Mouse (Mus musculus) hindbrain, embryonic 12.5 days (tissue): ENCODE data around the gene Nr4a1. TPM values are rescaled to one million over a fixed set of nuclear protein-coding genes. Genes with fewer than 3 reads are reported as not detected.

Experiments used
- ATAC-seq: fragments of 200-750 bp; cut with Nextera tagmentation; 2 replicates; pipeline ENCODE4 v1.8.0; 2017; ENCODE audit warnings: moderate TSS enrichment; ENCODE audit not compliant: low FRiP score
- H3K27ac ChIP-seq: fragments of 300-500 bp; sonication (generic); 2 replicates; pipeline ENCODE4 v1.5.1; 2016; ENCODE audit warnings: mild to moderate bottlenecking
- H3K27me3 ChIP-seq: fragments of 300-500 bp; sonication (generic); 2 replicates; pipeline ENCODE4 v1.6.1; 2016; ENCODE audit warnings: mild to moderate bottlenecking
- H3K36me3 ChIP-seq: fragments of 300-500 bp; sonication (generic); 2 replicates; pipeline ENCODE4 v1.6.1; 2016; ENCODE audit warnings: mild to moderate bottlenecking
- H3K4me1 ChIP-seq: fragments of 300-500 bp; sonication (generic); 2 replicates; pipeline ENCODE4 v1.6.1; 2016
- H3K4me2 ChIP-seq: fragments of 300-500 bp; sonication (generic); replicated peaks from 2 replicates; pipeline ENCODE4 v1.6.1; 2016; ENCODE audit warnings: mild to moderate bottlenecking
- H3K4me3 ChIP-seq: fragments of 300-500 bp; sonication (generic); 2 replicates; pipeline ENCODE4 v1.5.1; 2016; ENCODE audit warnings: mild to moderate bottlenecking
- H3K9ac ChIP-seq: fragments of 300-500 bp; sonication (generic); 2 replicates; pipeline ENCODE4 v1.6.1; 2016; ENCODE audit warnings: mild to moderate bottlenecking, moderate library complexity
- H3K9me3 ChIP-seq: fragments of 300-500 bp; sonication (generic); replicated peaks from 2 replicates; pipeline ENCODE4 v1.6.1; 2016; ENCODE audit warnings: mild to moderate bottlenecking
- WGBS: fragments of 180-500 bp; shearing (Covaris S2); methylation state at CpG from one replicate; pipeline ENCODE4 v1.1.7; 2016; 5-methylcytosine and 5-hydroxymethylcytosine counted together
- polyA plus RNA-seq: library from polyadenylated mRNA; unstranded; fragments of >200 nt; fragmentation: Nextera tagmentation; extraction: Ambion mirVana; gene quantifications from 2 replicates; pipeline ENCODE4 v1.2.1, GENCODE M21; 2016

Gene Nr4a1
- polyA plus RNA-seq, 1 experiment from 2014 or later = 5.5 TPM

DNA sequence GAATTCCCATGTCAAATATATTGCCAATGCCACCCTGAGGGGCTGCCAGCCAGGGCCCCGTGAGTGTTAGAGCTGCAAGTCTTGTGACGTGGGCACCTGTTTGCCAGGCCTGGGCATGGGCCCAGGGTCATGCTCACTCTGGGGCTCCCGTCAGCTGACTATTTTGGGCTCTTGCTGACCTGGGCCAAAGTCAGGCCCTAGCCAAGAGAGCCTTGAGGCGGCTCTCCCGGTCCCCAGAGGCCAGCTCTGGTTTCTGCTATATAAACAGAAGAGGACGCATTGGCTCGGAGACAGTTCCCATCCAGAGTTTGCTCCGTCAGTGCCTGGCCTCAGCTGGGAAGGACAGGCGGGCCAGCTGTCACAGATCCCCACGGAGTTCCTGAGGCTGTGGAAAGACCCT, 6.3 kb downstream of the Nr4a1 start:
- no peaks in the 10 kb centered on the region for H3K9me3 ChIP-seq
- no peaks in the 10 kb centered on the region for H3K36me3 ChIP-seq
- H3K9ac ChIP-seq = no peak overlapping the region
- no peak overlapping the region for H3K4me3 ChIP-seq
- H3K4me1 ChIP-seq = peaks cover 11% of the 10 kb centered on the region
- H3K4me2 ChIP-seq = no peak overlapping the region
- peaks cover 6% of the 10 kb centered on the region for H3K27me3 ChIP-seq
- 55% methylated on average over 10 of the region's 10 CpGs for WGBS
- no peak for ATAC-seq
- no peak overlapping the region for H3K27ac ChIP-seq

DNA sequence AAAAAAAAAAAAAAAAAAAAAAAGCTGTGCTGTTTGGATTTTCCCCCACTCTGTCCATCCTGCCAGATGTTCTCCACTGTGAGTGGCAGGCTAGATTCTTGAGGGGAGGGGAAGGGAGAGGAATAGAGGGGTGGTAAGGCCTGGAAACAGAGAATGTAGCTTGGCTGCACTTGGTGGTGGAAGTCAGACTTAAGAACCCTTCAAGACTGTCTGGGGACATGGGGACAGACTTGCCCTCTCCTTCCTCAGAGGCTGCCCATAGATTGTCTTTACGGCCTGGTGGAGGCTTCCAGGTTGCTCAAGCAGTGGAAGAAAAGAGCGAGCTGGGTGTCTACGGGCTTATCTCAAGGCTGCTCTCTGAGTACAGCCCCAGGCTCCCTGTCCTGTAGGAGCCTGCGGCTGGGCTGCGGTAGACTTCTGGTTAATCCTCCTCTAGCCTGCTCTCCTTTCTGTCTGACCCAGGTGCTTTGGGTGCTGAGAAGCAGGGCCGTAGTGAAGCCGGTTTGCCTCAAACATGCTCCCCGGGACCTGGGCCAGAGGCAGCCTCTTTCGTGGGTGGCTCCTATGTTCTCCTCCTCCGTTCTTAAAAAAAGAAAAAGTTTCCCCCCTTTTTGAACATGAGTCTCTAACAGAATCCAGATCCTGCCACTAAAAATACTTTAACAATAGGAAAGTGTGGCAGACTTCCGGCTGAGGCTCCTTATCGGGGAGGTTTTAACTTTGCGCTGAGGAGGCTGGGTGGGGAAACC, 7.0 kb downstream of the Nr4a1 start:
- H3K4me2 ChIP-seq = no peak overlapping the region
- H3K4me1 ChIP-seq = peaks cover 14% of the 10 kb centered on the region
- H3K4me3 ChIP-seq = no peak overlapping the region
- peak overlapping the region; percentile 52; the same call in 1 of the 2 replicates for H3K27ac ChIP-seq
- no peak overlapping the region for H3K9ac ChIP-seq
- ATAC-seq = no peak
- H3K27me3 ChIP-seq = peaks cover 12% of the 10 kb centered on the region
- H3K36me3 ChIP-seq = no peaks in the 10 kb centered on the region
- 69% methylated on average over 13 of the region's 13 CpGs for WGBS
- H3K9me3 ChIP-seq = no peaks in the 10 kb centered on the region

DNA sequence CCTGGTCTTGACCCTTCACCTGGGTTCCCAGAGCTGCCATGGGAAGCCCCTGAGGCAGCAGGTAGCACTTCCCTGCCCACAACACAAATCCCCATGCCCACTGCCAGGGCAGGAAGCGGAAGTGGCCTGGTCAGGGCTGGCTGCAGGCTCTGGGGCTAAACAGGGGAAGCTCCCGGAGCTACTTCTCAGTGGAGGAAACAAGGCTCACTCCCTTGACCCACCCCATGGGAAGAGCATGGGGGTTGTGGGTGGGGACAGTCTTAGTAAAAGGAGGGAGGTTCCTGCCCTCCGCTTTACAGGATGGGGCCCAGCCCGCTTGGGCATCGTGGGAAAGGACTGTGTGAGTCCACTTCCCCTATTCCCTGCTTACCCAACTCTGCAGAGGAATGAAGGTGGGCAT, 8.4 kb downstream of the Nr4a1 start:
- Histone ChIP-seq H3K27me3 (peaks cover 27% of the 10 kb centered on the region), H3K9me3 (no peaks in the 10 kb centered on the region), H3K9ac (no peak overlapping the region), H3K4me2 (no peak overlapping the region), H3K4me3 (no peak overlapping the region), H3K4me1 (peaks cover 23% of the 10 kb centered on the region), H3K36me3 (no peaks in the 10 kb centered on the region), H3K27ac (peak overlapping the region; percentile 23; the same call in 1 of the 2 replicates)
- ATAC-seq = no peak
- 66% methylated on average over 5 of the region's 5 CpGs for WGBS

DNA sequence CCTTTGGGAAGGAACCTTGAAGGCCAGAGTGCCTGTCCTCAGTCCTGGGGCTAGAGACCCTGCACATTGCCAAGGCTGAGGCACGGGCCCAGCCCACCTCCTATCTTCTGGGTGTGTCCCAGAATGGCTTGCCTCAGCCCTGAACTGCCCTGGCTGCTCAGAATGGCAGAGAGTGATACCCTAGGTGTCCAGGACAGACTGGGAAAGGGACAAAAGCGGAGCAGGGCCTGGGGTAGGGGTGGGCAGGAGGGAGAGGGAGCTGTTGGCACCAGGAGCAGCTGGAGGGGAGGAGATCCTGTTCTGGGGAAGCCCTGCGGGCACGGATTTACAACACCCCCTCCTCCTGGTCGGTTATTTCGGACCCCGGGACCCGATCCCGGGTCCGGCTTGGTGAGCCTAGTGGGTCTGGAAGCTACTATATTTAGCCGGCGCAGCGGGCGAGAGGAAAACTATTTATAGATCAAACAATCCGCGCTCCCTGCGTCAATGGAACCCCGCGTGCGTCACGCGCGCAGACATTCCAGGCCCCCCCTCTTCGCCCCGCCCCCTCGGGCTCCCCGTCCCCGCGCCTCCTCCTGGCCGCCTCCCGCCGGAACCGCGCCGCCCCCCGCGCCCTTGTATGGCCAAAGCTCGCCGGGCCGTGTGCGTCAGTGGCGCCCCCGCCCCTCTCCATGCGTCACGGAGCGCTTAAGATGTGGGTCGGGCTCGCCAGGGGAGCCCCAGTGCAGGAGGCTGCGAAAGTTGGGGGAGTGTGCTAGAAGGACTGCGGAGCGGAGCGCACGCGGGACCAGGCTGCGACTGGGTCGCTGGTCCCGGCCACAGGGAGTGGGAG, 12.3 kb downstream of the Nr4a1 start:
- peaks cover 39% of the 10 kb centered on the region for H3K27me3 ChIP-seq
- WGBS = 2% methylated on average over 54 of the region's 57 CpGs
- no peak overlapping the region for H3K27ac ChIP-seq
- peaks cover 21% of the 10 kb centered on the region for H3K4me1 ChIP-seq
- no peaks in the 10 kb centered on the region for H3K9me3 ChIP-seq
- ATAC-seq = peak; percentile 68
- H3K4me3 ChIP-seq = peak overlapping the region; percentile 48
- H3K4me2 ChIP-seq = peak overlapping the region; percentile 92
- H3K36me3 ChIP-seq = peaks cover 4% of the 10 kb centered on the region; the same call in 1 of the 2 replicates
- H3K9ac ChIP-seq = peak overlapping the region; percentile 69

DNA sequence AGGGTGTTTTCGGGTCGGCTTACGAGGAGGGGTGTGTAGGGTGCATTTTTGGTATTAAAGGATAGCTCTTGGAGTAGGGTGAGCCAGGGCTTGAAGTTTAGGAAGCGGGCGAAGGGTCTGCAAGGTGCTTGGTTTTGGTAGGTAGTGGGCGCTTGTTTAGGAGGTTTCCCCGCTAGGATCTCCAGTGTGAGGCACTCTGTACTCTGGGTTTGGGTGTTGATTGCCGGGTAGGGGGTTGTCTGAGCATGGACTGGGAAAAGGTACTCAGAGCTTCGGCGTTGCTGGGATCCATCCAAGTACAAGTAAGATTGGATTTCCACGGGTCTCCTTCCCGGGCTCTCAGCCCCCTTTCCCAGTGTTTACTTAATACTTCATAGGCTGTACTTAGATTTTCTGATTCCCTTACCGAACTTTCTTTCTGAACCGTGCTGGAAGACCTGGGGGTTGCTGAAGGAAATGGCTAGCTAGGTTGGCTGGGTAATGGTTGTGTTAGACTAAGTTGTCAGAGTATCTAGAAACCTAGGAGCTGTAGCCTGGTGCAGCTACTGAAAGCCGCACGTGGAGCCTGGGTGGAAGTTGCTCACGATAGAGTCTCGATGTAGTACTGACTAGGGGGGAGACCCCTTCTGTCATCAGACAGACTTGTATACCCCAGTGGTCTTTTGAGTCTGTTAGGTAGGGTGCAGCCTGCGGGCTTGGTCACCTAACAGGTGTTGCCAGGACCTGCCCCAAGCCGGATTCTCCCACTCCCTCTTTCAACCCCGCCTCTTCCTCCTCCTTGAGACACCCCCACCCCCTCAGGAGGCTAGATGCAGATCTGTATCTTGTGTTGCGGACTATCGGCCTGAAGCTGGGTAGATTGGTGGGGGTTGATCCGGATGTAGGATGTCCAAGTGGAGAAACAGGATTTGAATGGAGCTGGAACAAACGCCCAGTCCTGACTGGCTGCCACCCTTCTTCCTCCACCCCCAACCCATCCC, 13.3 kb downstream of the Nr4a1 start:
- 8% methylated on average over 25 of the region's 25 CpGs for WGBS
- ATAC-seq = no peak
- Histone ChIP-seq H3K27ac (no peak overlapping the region), H3K4me1 (peaks cover 21% of the 10 kb centered on the region), H3K9ac (peak overlapping the region; percentile 69), H3K27me3 (peaks cover 39% of the 10 kb centered on the region), H3K9me3 (no peaks in the 10 kb centered on the region), H3K36me3 (peaks cover 7% of the 10 kb centered on the region; the same call in 1 of the 2 replicates), H3K4me2 (peak overlapping the region; percentile 92), H3K4me3 (peak overlapping the region; percentile 48)

DNA sequence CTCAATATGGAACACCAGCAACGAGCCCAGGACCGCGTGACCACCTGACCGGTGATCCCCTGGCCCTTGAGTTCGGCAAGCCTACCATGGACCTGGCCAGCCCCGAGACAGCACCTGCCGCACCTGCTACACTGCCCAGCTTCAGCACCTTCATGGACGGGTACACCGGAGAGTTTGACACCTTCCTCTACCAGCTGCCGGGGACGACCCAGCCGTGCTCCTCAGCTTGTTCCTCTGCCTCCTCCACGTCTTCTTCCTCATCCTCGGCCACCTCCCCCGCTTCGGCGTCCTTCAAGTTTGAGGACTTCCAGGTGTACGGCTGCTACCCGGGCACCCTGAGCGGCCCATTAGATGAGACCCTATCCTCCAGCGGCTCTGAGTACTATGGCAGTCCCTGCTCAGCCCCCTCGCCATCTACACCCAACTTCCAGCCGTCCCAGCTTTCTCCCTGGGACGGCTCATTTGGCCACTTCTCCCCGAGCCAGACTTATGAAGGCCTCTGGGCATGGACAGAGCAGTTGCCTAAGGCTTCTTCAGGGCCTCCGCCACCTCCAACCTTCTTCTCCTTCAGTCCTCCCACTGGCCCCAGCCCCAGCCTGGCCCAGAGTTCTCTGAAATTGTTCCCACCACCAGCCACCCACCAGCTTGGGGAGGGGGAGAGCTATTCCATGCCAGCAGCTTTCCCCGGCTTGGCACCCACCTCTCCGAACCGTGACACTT, 16.2 kb downstream of the Nr4a1 start:
- Histone ChIP-seq H3K9me3 (no peaks in the 10 kb centered on the region), H3K4me2 (no peak overlapping the region), H3K27me3 (peaks cover 34% of the 10 kb centered on the region), H3K4me3 (no peak overlapping the region), H3K9ac (no peak overlapping the region), H3K27ac (no peak overlapping the region), H3K36me3 (peaks cover 26% of the 10 kb centered on the region), H3K4me1 (peaks cover 21% of the 10 kb centered on the region)
- WGBS = 92% methylated on average over 29 of the region's 29 CpGs
- ATAC-seq = no peak

DNA sequence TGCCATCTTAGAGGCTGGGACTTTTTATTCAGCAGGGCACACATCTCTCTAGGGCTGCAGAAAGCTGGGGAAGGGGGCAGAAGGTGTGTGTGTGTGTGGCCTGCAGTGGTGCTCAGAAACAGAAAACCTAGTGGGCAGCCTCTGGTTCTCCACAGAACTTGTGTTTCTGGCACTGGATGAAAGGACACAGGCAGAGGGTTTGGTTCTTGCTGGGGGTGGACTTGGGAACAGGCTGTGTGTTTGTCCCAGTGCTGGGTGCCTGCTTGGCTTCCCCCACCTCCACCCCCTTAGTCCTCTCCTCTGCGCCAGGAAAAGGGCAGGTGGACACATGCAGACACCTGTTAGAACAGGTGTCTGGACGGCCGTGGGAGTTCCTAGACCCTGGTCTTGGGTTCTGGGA, 17.0 kb downstream of the Nr4a1 start:
- Histone ChIP-seq H3K27me3 (peaks cover 26% of the 10 kb centered on the region), H3K36me3 (peaks cover 26% of the 10 kb centered on the region), H3K9ac (no peak overlapping the region), H3K4me1 (peaks cover 17% of the 10 kb centered on the region), H3K27ac (no peak overlapping the region), H3K4me2 (no peak overlapping the region), H3K9me3 (no peaks in the 10 kb centered on the region), H3K4me3 (no peak overlapping the region)
- ATAC-seq = no peak
- WGBS = 89% methylated on average over 3 of the region's 3 CpGs

DNA sequence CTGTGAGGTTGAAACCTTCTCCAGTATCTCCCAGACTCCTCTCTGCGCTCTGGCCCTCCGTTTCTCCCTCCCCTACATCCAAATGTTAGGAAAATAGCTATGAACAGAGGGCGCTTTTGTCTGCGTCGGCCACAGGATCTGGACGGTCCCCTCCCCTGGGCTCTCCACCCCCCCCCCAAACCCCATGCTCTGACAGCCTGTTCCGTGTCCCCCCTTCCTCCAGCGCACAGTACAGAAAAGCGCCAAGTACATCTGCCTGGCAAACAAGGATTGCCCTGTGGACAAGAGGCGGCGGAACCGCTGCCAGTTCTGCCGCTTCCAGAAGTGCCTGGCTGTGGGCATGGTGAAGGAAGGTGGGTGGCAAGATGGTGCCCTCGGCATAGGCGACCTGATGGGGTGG, 17.4 kb downstream of the Nr4a1 start:
- no peak overlapping the region for H3K27ac ChIP-seq
- 83% methylated on average over 15 of the region's 15 CpGs for WGBS

DNA sequence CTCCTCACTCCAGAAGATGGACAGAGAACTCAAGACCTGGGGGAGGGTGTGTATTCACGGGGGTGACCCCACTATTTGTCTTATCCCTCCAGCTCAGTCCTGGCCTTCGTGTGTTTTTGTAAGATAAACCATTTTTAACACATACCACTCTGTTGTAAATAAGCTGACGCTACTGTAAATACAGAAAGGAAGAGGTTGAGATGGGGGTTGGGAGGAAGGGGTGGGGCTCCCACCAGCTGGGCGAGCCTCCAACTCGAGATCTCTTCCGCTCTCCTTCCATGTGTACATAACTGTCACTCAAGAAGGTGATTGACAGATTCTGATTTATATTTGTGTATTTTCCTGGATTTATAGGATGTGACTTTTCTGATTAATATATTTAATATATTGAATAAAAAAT, 20.3 kb downstream of the Nr4a1 start:
- H3K27me3 ChIP-seq = no peaks in the 10 kb centered on the region; the same call in 1 of the 2 replicates
- H3K4me3 ChIP-seq = no peak overlapping the region
- H3K27ac ChIP-seq = no peak overlapping the region
- 79% methylated on average over 6 of the region's 6 CpGs for WGBS
- peaks cover 26% of the 10 kb centered on the region for H3K36me3 ChIP-seq
- no peak overlapping the region for H3K9ac ChIP-seq
- H3K9me3 ChIP-seq = no peaks in the 10 kb centered on the region
- peaks cover 23% of the 10 kb centered on the region for H3K4me1 ChIP-seq
- no peak overlapping the region for H3K4me2 ChIP-seq
- no peak for ATAC-seq

More for the DNA sequence above, 17.4 kb downstream of the Nr4a1 start:
- Histone ChIP-seq H3K27me3 (peaks cover 22% of the 10 kb centered on the region), H3K4me2 (no peak overlapping the region), H3K9ac (no peak overlapping the region), H3K4me1 (peaks cover 15% of the 10 kb centered on the region), H3K4me3 (no peak overlapping the region), H3K9me3 (no peaks in the 10 kb centered on the region), H3K36me3 (peaks cover 26% of the 10 kb centered on the region)
- ATAC-seq = no peak

DNA sequence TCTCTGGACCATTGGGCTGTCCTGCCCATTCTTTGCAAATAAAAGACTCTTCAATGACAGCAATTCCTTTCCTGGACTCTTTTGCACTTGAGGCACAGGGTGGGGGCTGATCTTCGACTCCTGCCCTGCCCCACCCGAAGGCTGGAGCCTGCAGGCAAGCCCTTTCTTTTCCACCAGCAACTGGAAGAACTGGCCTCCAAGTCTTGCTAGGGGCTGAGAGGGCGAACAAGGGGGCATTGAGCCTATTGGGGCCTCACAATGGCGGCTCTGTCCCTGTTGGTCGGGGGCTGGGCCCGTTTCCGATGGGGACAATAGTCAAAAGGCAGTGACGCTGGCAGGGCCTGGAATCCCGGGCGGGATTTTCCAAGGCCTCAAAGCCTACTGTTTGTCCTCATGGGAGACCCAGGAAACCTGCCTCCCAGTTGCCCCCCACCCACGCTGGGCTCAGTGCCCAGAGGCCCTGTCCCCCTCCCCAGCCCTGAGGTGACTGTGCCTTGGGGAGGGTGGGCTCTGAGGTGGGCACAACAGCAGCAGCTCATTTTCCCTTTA, 23.4 kb downstream of the Nr4a1 start:
- H3K4me1 ChIP-seq = peaks cover 23% of the 10 kb centered on the region
- no peak overlapping the region for H3K4me3 ChIP-seq
- H3K36me3 ChIP-seq = peaks cover 18% of the 10 kb centered on the region
- no peaks in the 10 kb centered on the region for H3K9me3 ChIP-seq
- peak; percentile 74 for ATAC-seq
- no peak overlapping the region for H3K9ac ChIP-seq
- H3K27me3 ChIP-seq = no peaks in the 10 kb centered on the region
- H3K27ac ChIP-seq = peak overlapping the region; percentile 3
- H3K4me2 ChIP-seq = no peak overlapping the region
- WGBS = 22% methylated on average over 11 of the region's 11 CpGs

DNA sequence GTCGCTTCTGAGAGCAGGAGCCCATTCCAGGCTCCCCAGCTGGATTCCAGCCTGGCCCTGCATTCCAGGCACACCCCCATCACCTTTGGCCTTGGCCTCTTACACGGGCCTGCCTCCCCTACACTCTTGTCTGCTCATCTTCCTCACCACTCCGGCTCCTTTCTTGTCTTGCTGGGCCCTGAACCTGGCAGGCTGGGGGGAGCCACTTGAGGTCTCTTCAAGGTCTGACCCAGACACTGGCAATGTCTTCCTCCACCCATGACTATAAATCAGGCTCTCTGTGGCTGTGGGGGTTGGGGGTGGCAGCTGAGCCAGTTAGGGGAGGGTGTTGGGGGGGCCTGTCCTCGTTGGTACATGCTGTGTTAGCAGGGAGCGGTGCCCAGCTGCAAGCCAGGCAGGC, 24.5 kb downstream of the Nr4a1 start:
- Histone ChIP-seq H3K36me3 (peaks cover 7% of the 10 kb centered on the region), H3K4me3 (no peak overlapping the region), H3K4me2 (no peak overlapping the region), H3K27ac (0 out of 2 replicates have a peak overlapping the region, but pooled peaks have one; percentile 3), H3K9me3 (no peaks in the 10 kb centered on the region), H3K9ac (no peak overlapping the region), H3K27me3 (no peaks in the 10 kb centered on the region), H3K4me1 (peaks cover 23% of the 10 kb centered on the region)
- no peak for ATAC-seq
- WGBS = 51% methylated on average over 5 of the region's 5 CpGs
